Mouse (Mus musculus): ENCODE data around the gene Pam.
A peak's percentile ranks its signal among the peaks of the same experiment; 100 is the strongest.
"Not testable (repeated sequence)": the region's sequence is repeated elsewhere in the genome, so short reads cannot be mapped to it uniquely, and the experiment has no call there.

Pam gene

GRCm38 (mm10) chr1:98035736-98036135 is 59.7 kb downstream of the Pam start:
- DNase-seq (ENCODE audit: low spot score): no peak

DNA sequence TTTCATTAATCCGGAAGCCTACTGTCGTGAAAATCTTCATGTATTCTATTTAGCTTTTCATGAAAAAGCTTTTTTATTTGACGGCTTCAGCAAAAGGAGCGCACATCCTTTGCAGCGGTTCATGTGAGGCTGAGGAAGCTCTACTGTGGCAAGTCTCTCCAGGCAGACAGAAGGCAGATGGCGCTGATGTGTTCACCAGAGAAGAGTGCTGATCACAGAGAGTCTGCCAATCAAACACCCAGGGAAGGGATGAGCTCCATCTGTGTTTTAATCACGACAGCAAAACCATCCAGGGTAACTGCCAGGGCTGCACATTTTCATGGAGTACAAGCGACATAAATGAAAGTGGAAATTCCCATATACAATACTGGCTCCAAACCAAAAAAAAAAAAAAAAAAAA is 63.6 kb downstream of the Pam start:
- no peak for DNase-seq (ENCODE audit: low spot score)

- DNase-seq (ENCODE audit: low spot score): no peak
Measured at GRCm38 (mm10) chr1:98029025-98029424, 66.4 kb downstream of the Pam start.

GRCm38 (mm10) chr1:98028468-98028867 is 67.0 kb downstream of the Pam start:
- no peak for DNase-seq (ENCODE audit: low spot score)

GRCm38 (mm10) chr1:98027959-98028358 is 67.5 kb downstream of the Pam start:
- no peak for DNase-seq (ENCODE audit: low spot score)

GRCm38 (mm10) chr1:98025924-98026640 is 69.4 kb downstream of the Pam start:
- no peak for DNase-seq (ENCODE audit: low spot score)

GRCm38 (mm10) chr1:98023866-98024265 is 71.6 kb downstream of the Pam start:
- DNase-seq (ENCODE audit: low spot score): no peak

DNA sequence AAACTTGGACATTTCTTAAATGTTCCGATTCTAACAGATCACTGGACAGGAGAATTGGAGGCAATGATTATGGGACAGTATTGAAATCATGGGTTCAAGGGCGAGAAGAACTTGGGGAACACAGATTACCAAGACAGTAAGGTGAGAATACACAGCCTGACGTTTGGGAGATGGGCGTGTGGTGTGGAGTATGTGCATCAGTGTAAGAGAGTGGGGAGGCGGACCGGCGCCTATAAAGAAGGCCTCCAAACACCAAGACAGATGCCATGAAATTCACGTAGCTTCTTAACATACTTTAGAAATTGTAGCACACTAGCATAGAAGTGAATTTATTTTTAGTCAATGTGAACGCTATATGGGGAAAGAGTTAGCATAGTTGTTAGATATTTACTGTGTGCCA is 76.5 kb downstream of the Pam start:
- DNase-seq (ENCODE audit: low spot score): no peak

DNA sequence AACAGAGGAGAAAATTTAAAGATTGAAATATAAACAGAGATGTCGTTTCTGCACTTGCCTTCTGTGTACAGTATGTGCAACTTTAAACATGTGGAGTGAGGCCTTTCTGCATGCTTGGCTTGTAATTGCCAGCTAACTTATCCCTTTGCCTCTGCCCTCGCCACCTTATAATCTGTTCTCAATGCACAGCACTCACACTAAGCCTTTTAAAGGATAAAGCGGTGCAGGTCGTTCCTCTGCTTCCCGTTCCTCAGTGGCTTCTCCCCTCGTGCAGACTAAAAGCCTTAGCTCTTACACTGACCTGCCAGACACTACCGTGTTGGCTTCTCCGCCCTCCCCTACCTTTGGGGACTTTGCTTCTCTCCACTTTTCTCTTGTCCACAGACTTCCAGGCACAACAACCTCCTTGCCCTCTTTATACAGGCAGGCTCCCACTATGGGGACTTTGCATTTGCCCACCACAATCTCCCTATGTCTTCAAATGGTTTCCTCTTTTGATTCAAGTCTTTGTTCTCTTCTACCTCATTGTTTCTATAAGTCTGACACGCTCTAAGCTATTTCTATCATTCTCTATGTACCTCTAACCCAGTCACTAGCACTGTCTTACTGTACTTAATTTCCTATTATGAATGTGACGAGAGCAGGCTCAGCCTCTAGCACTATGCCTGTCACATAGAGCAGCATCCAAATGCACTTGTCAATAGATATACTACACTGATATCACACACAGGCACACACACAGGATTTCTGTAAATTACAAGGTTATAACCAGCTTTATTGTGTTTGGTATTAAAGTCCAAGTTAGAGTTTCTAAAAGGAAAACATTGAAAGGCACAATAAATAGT is 79.2 kb downstream of the Pam start:
- no peak for DNase-seq (ENCODE audit: low spot score)

DNA sequence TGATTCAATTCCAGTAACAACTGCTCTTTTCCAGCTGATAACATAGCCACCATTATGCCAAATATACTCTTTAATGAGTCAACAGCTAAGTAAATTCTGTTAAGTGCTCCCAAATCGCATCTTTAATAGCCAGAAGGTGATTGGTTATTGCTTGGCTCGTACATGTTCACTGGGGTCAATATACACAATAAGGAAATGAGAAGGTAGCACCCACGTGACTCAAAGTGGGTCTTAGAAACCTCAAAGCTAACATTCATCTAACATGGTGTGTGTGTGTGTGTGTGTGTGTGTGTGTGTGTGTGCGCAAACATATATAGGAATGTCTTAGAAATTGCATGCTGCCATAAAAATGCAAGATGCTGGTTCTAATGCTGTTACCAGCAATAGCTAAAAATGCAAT is 79.9 kb downstream of the Pam start:
- no peak for DNase-seq (ENCODE audit: low spot score)

DNA sequence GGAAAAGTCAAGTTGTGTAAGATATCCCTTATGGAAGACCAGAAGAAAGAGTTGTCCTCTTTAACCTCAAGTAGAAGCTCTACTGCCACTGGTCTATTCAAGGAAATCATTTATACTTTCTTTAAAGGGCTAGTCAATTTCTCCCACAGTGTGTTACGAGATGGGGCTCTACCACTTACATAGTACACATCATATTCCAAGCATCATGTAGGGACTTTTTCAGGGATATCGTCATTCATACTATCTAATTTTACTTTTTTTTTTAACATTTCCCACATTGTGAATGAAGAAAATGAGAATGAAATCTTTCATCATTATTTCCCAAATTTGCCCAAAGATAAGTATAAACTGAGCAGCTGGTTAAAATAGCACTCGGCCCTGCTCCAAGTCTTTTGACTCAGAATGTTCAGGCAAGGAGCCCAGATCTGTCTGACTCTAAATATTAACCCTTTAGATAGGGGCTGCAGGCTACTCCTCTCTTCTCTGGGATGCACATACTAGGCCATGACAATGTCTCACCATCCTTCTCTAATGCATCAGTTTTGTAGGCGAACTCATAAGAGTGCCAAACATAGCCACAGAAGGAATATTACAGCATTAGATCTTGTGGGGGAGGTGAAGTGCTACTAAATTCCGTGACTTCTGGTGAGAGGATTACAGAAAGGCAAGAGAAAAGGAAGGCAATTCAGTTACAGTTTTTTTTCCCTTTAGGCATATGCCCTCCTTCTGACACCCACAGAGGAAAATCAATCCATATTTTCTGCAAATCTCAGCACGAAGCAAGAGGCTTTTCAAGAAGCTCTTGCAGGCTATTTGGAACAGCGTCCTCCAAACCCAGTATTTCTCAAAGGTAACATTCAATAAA is 92.7 kb downstream of the Pam start:
- DNase-seq (ENCODE audit: low spot score): no peak

- DNase-seq (ENCODE audit: low spot score): no peak
Measured at GRCm38 (mm10) chr1:97999465-97999864, 96.0 kb downstream of the Pam start.

- not testable (repeated sequence) for DNase-seq (ENCODE audit: low spot score)
Measured at GRCm38 (mm10) chr1:97998961-97999360, 96.5 kb downstream of the Pam start.

- DNase-seq (ENCODE audit: low spot score): no peak
Measured at GRCm38 (mm10) chr1:97997088-97997487, 98.4 kb downstream of the Pam start.

DNA sequence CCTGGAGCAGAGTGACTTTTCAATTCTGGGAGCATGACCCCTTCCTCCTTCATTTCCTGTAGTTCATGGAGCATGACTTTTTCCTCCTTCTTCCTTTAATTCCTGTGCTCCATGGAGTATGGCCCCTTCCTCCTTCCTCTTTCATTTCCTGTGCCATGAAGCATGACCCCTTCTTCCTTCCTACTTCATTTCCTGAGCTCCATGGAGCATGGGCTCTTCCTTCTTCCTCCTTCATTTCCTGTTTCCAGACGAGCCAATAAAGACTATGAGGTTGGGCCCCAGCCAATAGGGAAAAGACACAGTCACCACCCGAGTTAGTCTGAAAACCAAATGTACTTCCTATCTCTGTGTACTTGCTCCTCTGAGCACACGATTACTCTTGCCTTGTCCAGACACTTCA is 103.5 kb downstream of the Pam start:
- no peak for DNase-seq (ENCODE audit: low spot score)

DNA sequence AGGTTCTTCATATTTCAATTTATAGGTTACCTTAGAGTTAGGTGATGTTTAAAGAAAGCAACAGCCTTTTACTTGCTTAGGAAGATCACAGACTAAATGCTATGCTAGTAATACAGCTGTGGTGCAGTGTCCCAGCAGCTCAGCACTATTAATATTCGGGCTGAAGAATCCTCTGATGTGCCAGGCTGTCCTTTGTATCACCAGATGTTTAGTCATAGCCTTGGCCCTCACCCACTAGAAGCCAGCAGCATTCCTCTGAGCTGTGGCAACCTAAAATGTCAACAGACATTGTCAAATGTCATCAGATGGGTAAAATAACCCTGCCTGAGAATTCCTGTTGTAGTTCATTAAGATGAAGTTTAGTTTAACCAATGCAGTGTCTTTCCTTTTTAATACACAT is 112.3 kb downstream of the Pam start:
- no peak for DNase-seq (ENCODE audit: low spot score)

GRCm38 (mm10) chr1:97979422-97979821 is 116.0 kb downstream of the Pam start:
- no peak for DNase-seq (ENCODE audit: low spot score)

GRCm38 (mm10) chr1:97977521-97977920 is 117.9 kb downstream of the Pam start:
- DNase-seq (ENCODE audit: low spot score): no peak

DNA sequence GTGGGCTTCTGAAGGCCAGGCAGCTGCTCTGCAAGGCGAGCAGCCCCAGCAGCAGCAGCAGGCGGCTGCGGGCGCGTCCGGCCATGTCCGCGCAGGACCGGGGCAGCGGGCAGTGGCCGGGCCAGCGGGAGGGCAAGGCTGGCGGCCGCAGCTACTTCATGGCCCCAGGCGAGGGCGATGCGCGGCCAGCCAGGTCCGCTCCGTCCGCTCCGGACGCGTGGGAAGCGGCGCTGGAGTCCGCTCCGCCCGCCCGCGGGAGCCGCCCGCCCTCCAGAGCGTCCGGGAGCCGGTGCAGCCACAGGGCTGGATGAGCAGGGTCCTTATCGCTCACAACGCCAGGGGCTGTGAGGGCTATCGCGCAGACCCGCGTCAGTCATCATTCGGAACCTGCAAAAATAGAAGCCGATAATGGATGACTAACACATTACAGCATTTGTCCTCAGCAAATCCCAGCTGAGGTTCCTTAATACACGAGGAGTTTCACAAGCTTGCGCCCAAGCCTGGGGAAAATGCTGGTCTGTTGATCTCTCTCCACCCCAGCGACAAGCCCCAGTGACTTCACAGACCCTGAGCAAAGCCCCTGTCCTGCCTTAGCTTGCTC is 118.5 kb downstream of the Pam start:
- peak; percentile 14 for DNase-seq (ENCODE audit: low spot score)

- no peak for DNase-seq (ENCODE audit: low spot score)
Measured at GRCm38 (mm10) chr1:97976072-97976471, 119.4 kb downstream of the Pam start.

DNA sequence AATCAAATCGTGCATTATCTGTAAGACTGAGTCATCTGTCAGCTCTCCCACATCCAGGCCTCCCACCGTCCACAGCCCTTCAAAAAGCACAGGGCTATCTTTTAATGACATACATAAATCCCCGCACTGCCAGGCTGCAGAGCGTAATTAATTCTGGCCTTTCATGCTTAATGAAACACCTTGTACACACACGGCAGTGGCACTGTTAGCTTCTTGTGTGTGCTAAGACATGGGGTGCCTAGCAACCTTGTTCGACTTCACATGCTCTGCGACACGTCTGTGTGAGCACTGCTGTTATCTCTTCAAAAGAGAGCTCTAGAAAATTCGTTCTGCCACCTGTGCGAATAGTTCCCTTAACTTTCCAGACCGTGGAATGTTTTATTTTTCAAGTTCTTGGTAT is 120.5 kb downstream of the Pam start:
- no peak for DNase-seq (ENCODE audit: low spot score)

GRCm38 (mm10) chr1:97969765-97970164 is 125.7 kb downstream of the Pam start:
- DNase-seq (ENCODE audit: low spot score): no peak

Data from urinary bladder, postnatal 10 days (tissue).